Mouse (Mus musculus) brain, adult 2 months (tissue): ENCODE measurements around the gene Nrde2.
A peak's percentile ranks its signal among the peaks of the same experiment; 100 is the strongest.
"Not testable (repeated sequence)": the region's sequence is repeated elsewhere in the genome, so short reads cannot be mapped to it uniquely, and the experiment has no call there.

Source experiments
- DNase-seq: peaks from one replicate; pipeline ENCODE4 v3.0.0; 2011; ENCODE audit warnings: low read depth, low spot score

The Nrde2 gene

GRCm38 (mm10) chr12:100159261-100159975 lies at the start of gene Nrde2:
TSS of gene Nrde2 (minus strand) at chr12:100159653.
- DNase-seq = peak; percentile 98

GRCm38 (mm10) chr12:100206926-100207325 lies 47.5 kb upstream of the Nrde2 start:
- DNase-seq = no peak

- no peak for DNase-seq
Observed at GRCm38 (mm10) chr12:100206521-100206920, 47.1 kb upstream of the Nrde2 start.

DNA sequence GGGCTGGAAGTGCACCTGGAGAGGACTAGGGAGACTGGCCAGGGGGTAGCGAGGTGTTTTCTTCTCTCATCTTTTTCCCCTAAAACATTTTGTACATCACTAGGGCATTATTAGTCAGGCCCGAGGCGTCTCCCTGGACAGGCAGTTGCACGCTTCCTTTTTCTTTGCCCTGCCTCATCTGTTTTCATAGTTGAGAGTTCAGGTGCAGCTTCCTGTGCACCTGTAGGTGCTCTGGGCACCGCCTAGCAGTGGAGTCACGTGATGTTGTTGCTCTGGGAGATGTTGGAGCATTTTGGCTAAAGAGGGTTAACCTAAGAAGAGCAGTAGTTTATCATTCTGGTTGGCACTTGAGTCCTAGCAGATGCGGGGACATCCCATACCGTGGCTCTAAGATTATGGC lies 45.7 kb upstream of the Nrde2 start:
- no peak for DNase-seq

- peak; percentile 29 for DNase-seq
Observed at GRCm38 (mm10) chr12:100203759-100204158, 44.3 kb upstream of the Nrde2 start.

- DNase-seq = peak; percentile 99
Observed at GRCm38 (mm10) chr12:100201838-100202237, 42.4 kb upstream of the Nrde2 start.

GRCm38 (mm10) chr12:100201363-100201711 lies 41.9 kb upstream of the Nrde2 start:
- DNase-seq = peak; percentile 10

DNA sequence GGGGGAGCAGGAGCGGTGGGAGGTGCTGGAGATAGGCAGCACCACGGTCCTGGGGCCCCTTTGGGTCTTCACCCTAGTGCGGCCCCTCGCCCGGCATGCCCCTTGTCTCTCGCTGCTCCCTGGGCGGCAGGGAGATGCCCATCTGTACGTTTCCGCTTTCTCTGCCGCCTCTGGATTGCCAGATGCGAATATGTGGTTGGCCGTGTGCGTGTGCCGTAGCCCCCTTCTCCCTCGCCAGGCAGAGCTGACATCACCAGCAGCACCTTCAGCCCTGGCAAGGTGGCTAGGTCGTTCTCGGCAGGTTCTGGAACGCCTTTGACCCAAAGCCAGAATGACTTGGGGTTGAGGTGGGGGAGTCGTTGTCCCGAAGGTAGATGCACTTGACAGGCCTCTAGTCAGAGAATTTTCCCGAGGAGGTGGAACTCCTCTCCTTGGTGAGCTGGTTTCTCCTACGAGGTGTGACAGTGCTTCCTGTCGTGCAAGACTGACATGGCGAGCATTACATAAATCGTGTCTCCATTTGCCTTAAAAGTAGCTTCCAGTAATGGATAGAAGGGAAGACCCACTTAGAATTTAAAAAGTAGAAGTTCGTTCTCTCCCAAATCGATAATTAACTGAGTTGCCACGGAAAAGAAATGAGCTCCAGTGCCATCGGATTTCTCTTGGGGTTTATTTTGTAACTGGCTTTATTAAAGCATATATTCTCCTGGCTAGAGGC lies 41.4 kb upstream of the Nrde2 start:
- DNase-seq = peak; percentile 79

DNA sequence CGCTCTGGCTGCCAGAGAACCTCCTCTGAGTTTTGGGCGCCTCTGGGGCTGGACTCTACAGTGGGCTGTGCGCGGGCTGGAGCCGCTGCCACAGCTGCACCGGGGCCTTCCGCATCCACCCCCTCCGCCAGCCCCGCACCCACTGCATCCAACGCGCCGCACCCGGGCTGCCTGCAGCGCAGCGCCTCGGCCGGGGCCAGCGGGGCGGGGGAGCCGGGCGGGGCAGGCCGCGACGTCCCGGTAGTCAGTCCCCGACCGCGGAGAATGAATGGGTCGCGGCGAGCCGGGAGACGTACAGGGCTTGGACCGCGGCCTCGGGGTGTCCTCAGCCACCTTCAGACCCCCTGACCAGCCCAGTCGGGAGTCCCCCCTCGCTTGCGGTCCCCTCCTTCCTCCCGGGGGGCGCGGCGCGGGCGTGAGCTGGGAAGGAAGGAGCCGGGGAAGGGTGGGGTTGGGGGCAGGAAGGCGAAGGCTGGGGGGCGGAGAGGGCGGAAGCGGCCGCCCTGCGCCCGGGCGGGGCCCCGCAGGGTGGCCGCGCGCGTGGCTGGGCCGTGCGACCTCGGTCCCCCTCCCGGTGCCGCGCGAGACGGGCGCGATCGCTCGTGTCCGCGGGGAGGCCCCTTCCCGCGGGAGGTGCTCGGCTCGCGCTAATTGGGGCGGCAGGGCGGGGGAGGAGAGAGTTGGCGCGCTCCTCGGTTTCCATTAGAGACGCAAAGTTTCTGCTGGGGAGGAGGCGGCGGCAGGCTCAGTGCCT lies 40.6 kb upstream of the Nrde2 start:
- peak; percentile 84 for DNase-seq

- DNase-seq = peak; percentile 99
Observed at GRCm38 (mm10) chr12:100198967-100199660, 39.7 kb upstream of the Nrde2 start, which contains the start of gene Calm1. TSS of gene Calm1 (plus strand) at chr12:100199435.

DNA sequence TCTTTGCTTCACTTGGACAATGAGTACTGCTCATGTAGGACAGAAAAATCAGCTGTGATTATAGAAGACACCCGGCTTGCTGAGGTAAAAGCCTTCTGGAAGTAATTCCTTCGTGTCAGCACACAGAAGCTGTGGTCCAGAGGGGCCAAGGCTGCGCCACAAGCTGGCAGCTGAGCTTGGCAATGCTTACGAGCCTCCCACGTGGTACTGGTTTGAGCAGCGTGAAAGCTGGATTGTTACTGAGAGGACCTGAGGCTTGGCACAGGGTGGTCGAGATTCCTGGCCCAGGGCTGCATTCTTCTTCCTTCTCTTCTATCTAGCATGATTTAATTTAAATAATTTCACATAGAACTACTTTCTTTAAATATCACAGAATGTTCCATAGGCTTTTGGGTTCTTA lies 37.3 kb upstream of the Nrde2 start:
- peak; percentile 46 for DNase-seq

DNA sequence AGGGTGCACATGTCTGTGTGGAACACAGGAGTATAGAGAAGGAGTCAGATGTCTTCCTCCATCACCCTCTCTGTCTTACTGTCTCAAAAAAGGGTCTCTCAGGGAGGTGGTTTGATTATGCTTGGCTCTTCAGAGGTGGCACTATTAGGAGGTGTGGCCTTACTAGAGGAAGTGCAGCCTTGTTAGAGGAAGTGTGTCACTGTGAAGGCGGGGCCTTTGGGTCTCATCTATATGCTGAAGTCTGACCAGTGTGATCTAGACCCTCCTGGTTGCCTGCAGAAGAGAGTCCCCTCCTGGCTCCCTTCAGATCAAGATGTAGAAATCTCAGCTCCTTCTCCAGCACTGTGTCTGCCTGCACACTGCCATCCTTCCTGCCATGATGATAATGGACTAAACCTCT lies 34.7 kb upstream of the Nrde2 start:
- DNase-seq = no peak

DNA sequence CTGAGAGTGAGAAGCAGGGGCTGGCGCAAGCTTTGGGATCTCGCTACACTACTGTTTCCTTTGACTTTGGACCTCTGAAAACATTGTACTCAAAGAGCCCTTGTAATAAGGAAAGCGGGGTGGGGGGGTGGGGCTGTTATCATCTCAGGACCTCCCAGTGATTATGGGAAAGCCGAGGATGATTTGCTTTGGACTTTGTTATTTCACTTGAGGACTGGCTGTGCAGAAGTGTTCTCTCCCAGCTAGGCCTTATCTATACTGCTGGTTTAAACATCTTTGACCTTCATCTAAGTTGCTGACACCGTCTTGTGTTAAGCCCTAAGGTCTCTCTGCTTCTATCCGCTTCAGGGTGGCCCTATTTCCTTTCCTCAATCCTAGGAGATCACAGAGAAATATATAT lies 31.3 kb upstream of the Nrde2 start:
- no peak for DNase-seq

DNA sequence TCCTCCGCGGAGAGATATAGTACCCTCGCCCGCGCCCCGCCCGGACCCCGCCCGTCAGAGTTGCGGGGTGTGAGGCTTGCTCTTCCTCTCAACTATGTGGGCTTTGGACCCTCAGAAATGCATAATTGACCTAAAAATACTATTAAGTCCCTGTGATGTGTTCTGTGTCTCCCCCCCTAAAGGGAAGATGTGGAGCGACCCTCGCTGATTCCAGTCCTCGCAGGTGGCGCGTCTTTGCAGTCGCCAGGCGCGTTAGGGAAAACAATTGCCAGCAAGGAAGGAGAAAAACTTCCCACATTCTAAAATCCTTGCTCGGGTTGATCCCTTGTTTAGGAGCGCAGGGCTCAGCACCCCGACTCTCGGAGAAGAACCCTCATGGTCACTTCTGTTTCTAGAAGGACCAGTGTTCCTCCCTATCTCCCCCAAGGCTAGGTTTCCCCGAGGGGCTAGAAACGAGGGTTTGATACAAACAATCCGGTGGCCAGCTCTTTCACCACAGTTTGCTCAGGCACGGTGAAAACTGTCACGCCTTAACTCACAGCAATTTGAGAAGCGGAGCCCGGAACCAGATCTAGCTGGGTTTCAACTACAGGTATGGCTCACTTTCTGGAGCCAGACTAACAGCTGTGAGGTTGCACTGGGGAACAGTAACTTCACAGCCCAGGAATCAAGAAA lies 28.4 kb upstream of the Nrde2 start:
- peak; percentile 66 for DNase-seq

GRCm38 (mm10) chr12:100187013-100187755 lies 27.7 kb upstream of the Nrde2 start:
- peak; percentile 100 for DNase-seq

GRCm38 (mm10) chr12:100186376-100186775 lies 26.9 kb upstream of the Nrde2 start:
- peak; percentile 86 for DNase-seq

GRCm38 (mm10) chr12:100185897-100186296 lies 26.4 kb upstream of the Nrde2 start:
- peak; percentile 75 for DNase-seq

- DNase-seq = not testable (repeated sequence)
Observed at GRCm38 (mm10) chr12:100184976-100185375, 25.5 kb upstream of the Nrde2 start.

DNA sequence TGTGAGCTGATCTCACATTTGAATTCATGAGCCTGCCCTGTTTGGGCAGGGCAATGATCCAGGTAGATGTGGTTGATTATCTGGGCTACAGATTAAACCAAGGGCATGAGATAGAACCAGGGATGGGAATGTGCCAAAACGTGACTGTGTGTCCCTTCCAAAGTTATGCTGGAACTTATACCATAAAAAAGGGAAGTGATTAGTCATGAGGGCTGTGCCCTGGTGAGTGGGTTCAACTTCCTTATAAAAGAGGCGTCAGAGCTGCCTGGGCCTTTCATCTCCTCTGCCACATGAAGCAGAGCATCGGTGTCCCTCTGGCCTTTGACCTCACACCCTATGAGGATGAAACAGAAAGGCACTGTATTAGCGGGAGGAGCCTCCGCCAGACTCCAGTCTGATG lies 24.5 kb upstream of the Nrde2 start:
- no peak for DNase-seq

- no peak for DNase-seq
Observed at GRCm38 (mm10) chr12:100182676-100183075, 23.2 kb upstream of the Nrde2 start.

GRCm38 (mm10) chr12:100180802-100181201 lies 21.3 kb upstream of the Nrde2 start:
- no peak for DNase-seq
